Mouse (Mus musculus): Measurements from ENCODE around the gene Spint5. TPM values are rescaled to one million over a fixed set of nuclear protein-coding genes. Genes with fewer than 3 reads are reported as not detected.
A peak's percentile ranks its signal among the peaks of the same experiment; 100 is the strongest.

Spint5 gene
- polyA plus RNA-seq, 1 experiment from 2014 or later, result not detected

- Histone ChIP-seq H3K9me3 (ENCODE audit: control insufficient read depth, low read length) (no peaks in the 10 kb centered on the region), H3K27ac (ENCODE audit: low read depth, low read length) (no peak overlapping the region), H3K36me3 (ENCODE audit: control insufficient read depth, insufficient read depth, low read length) (no peaks in the 10 kb centered on the region), H3K4me3 (ENCODE audit: low read depth, low read length) (no peak overlapping the region), H3K9ac (ENCODE audit: low read length) (no peak overlapping the region), H3K4me2 (ENCODE audit: low read depth) (no peak overlapping the region), H3K4me1 (ENCODE audit: control insufficient read depth, insufficient read depth, low read length) (no peaks in the 10 kb centered on the region), H3K27me3 (ENCODE audit: control insufficient read depth, insufficient read depth, low read length) (no peaks in the 10 kb centered on the region)
- peak; percentile 76 for DNase-seq (ENCODE audit: low spot score)
- 23% methylated on average over 6 of the region's 6 CpGs for WGBS
- no peak for ATAC-seq (ENCODE audit: insufficient read depth, low FRiP score, low TSS enrichment)
Measured at GRCm38 (mm10) chr2:164725895-164726619, 11.0 kb downstream of the Spint5 start.

- H3K36me3 ChIP-seq (ENCODE audit: control insufficient read depth, insufficient read depth, low read length), result no peaks in the 10 kb centered on the region
- H3K4me2 ChIP-seq (ENCODE audit: low read depth), result no peak overlapping the region
- no peaks in the 10 kb centered on the region for H3K27me3 ChIP-seq (ENCODE audit: control insufficient read depth, insufficient read depth, low read length)
- no peak overlapping the region for H3K27ac ChIP-seq (ENCODE audit: low read depth, low read length)
- H3K4me3 ChIP-seq (ENCODE audit: low read depth, low read length), result no peak overlapping the region
- 75% methylated on average over 5 of the region's 5 CpGs for WGBS
- no peak for DNase-seq (ENCODE audit: low spot score)
- no peaks in the 10 kb centered on the region for H3K4me1 ChIP-seq (ENCODE audit: control insufficient read depth, insufficient read depth, low read length)
- no peaks in the 10 kb centered on the region for H3K9me3 ChIP-seq (ENCODE audit: control insufficient read depth, low read length)
- ATAC-seq (ENCODE audit: insufficient read depth, low FRiP score, low TSS enrichment), result no peak
- no peak overlapping the region for H3K9ac ChIP-seq (ENCODE audit: low read length)
Measured at GRCm38 (mm10) chr2:164731719-164732118, 16.6 kb downstream of the Spint5 start.

- 93% methylated on average over 2 of the region's 2 CpGs for WGBS
- no peaks in the 10 kb centered on the region for H3K27me3 ChIP-seq (ENCODE audit: control insufficient read depth, insufficient read depth, low read length)
- no peak overlapping the region for H3K9ac ChIP-seq (ENCODE audit: low read length)
- no peaks in the 10 kb centered on the region for H3K9me3 ChIP-seq (ENCODE audit: control insufficient read depth, low read length)
- H3K4me1 ChIP-seq (ENCODE audit: control insufficient read depth, insufficient read depth, low read length), result no peaks in the 10 kb centered on the region
- ATAC-seq (ENCODE audit: insufficient read depth, low FRiP score, low TSS enrichment), result no peak
- H3K36me3 ChIP-seq (ENCODE audit: control insufficient read depth, insufficient read depth, low read length), result no peaks in the 10 kb centered on the region
- no peak for DNase-seq (ENCODE audit: low spot score)
- no peak overlapping the region for H3K4me2 ChIP-seq (ENCODE audit: low read depth)
- H3K27ac ChIP-seq (ENCODE audit: low read depth, low read length), result no peak overlapping the region
- H3K4me3 ChIP-seq (ENCODE audit: low read depth, low read length), result no peak overlapping the region
Measured at GRCm38 (mm10) chr2:164733259-164733658, 18.2 kb downstream of the Spint5 start.

GRCm38 (mm10) chr2:164734839-164735238, 19.7 kb downstream of the Spint5 start:
- no peaks in the 10 kb centered on the region for H3K4me1 ChIP-seq (ENCODE audit: control insufficient read depth, insufficient read depth, low read length)
- no peaks in the 10 kb centered on the region for H3K9me3 ChIP-seq (ENCODE audit: control insufficient read depth, low read length)
- no peaks in the 10 kb centered on the region for H3K36me3 ChIP-seq (ENCODE audit: control insufficient read depth, insufficient read depth, low read length)
- DNase-seq (ENCODE audit: low spot score) (no peak), ATAC-seq (ENCODE audit: insufficient read depth, low FRiP score, low TSS enrichment) (no peak)
- no peak overlapping the region for H3K27ac ChIP-seq (ENCODE audit: low read depth, low read length)
- 84% methylated on average over 5 of the region's 5 CpGs for WGBS
- no peak overlapping the region for H3K4me2 ChIP-seq (ENCODE audit: low read depth)
- H3K4me3 ChIP-seq (ENCODE audit: low read depth, low read length), result no peak overlapping the region
- no peaks in the 10 kb centered on the region for H3K27me3 ChIP-seq (ENCODE audit: control insufficient read depth, insufficient read depth, low read length)
- no peak overlapping the region for H3K9ac ChIP-seq (ENCODE audit: low read length)

- Histone ChIP-seq H3K27me3 (ENCODE audit: control insufficient read depth, insufficient read depth, low read length) (no peaks in the 10 kb centered on the region), H3K4me3 (ENCODE audit: low read depth, low read length) (no peak overlapping the region), H3K4me1 (ENCODE audit: control insufficient read depth, insufficient read depth, low read length) (no peaks in the 10 kb centered on the region), H3K9me3 (ENCODE audit: control insufficient read depth, low read length) (no peaks in the 10 kb centered on the region), H3K27ac (ENCODE audit: low read depth, low read length) (no peak overlapping the region), H3K36me3 (ENCODE audit: control insufficient read depth, insufficient read depth, low read length) (no peaks in the 10 kb centered on the region), H3K4me2 (ENCODE audit: low read depth) (no peak overlapping the region), H3K9ac (ENCODE audit: low read length) (no peak overlapping the region)
- 91% methylated on average over 5 of the region's 5 CpGs for WGBS
- DNase-seq (ENCODE audit: low spot score), result no peak
- no peak for ATAC-seq (ENCODE audit: insufficient read depth, low FRiP score, low TSS enrichment)
Measured at GRCm38 (mm10) chr2:164735446-164735845, 20.3 kb downstream of the Spint5 start.

GRCm38 (mm10) chr2:164737377-164738090, 22.4 kb downstream of the Spint5 start:
- Histone ChIP-seq H3K9me3 (ENCODE audit: control insufficient read depth, low read length) (no peaks in the 10 kb centered on the region), H3K27me3 (ENCODE audit: control insufficient read depth, insufficient read depth, low read length) (no peaks in the 10 kb centered on the region), H3K4me1 (ENCODE audit: control insufficient read depth, insufficient read depth, low read length) (no peaks in the 10 kb centered on the region), H3K36me3 (ENCODE audit: control insufficient read depth, insufficient read depth, low read length) (no peaks in the 10 kb centered on the region), H3K4me2 (ENCODE audit: low read depth) (no peak overlapping the region), H3K9ac (ENCODE audit: low read length) (no peak overlapping the region), H3K27ac (ENCODE audit: low read depth, low read length) (no peak overlapping the region), H3K4me3 (ENCODE audit: low read depth, low read length) (no peak overlapping the region)
- ATAC-seq (ENCODE audit: insufficient read depth, low FRiP score, low TSS enrichment) (no peak), DNase-seq (ENCODE audit: low spot score) (no peak)
- WGBS, result 72% methylated on average over 3 of the region's 3 CpGs

- Histone ChIP-seq H3K4me3 (ENCODE audit: low read depth, low read length) (no peak overlapping the region), H3K27ac (ENCODE audit: low read depth, low read length) (no peak overlapping the region), H3K36me3 (ENCODE audit: control insufficient read depth, insufficient read depth, low read length) (no peaks in the 10 kb centered on the region), H3K9ac (ENCODE audit: low read length) (no peak overlapping the region), H3K4me2 (ENCODE audit: low read depth) (no peak overlapping the region), H3K9me3 (ENCODE audit: control insufficient read depth, low read length) (no peaks in the 10 kb centered on the region), H3K4me1 (ENCODE audit: control insufficient read depth, insufficient read depth, low read length) (no peaks in the 10 kb centered on the region; the same call in 1 of the 2 replicates), H3K27me3 (ENCODE audit: control insufficient read depth, insufficient read depth, low read length) (no peaks in the 10 kb centered on the region)
- DNase-seq (ENCODE audit: low spot score) (no peak), ATAC-seq (ENCODE audit: insufficient read depth, low FRiP score, low TSS enrichment) (no peak)
- WGBS, result 68% methylated on average over 7 of the region's 7 CpGs
Measured at GRCm38 (mm10) chr2:164739876-164740275, 24.8 kb downstream of the Spint5 start.

- Histone ChIP-seq H3K4me3 (ENCODE audit: low read depth, low read length) (peak overlapping the region; percentile 74), H3K4me2 (ENCODE audit: low read depth) (peak overlapping the region; percentile 53), H3K9me3 (ENCODE audit: control insufficient read depth, low read length) (no peaks in the 10 kb centered on the region), H3K27ac (ENCODE audit: low read depth, low read length) (no peak overlapping the region), H3K36me3 (ENCODE audit: control insufficient read depth, insufficient read depth, low read length) (no peaks in the 10 kb centered on the region), H3K4me1 (ENCODE audit: control insufficient read depth, insufficient read depth, low read length) (peaks cover 10% of the 10 kb centered on the region), H3K9ac (ENCODE audit: low read length) (peak overlapping the region; percentile 82; the same call in 1 of the 2 replicates), H3K27me3 (ENCODE audit: control insufficient read depth, insufficient read depth, low read length) (no peaks in the 10 kb centered on the region)
- DNase-seq (ENCODE audit: low spot score) (no peak), ATAC-seq (ENCODE audit: insufficient read depth, low FRiP score, low TSS enrichment) (no peak)
- 76% methylated on average over 13 of the region's 13 CpGs for WGBS
Measured at GRCm38 (mm10) chr2:164744987-164745386, 29.9 kb downstream of the Spint5 start.
